Mouse (Mus musculus) liver, adult 2 months (tissue): ENCODE results near the gene Xk.

ENCODE experiments used
- CTCF ChIP-seq: fragments of 200-500 bp; IDR thresholded peaks from 2 replicates; pipeline ENCODE4 v1.5.1; 2011; ENCODE audit warnings: low read depth, low read length, control low read depth
- POLR2A ChIP-seq: fragments of 200-500 bp; IDR thresholded peaks from 2 replicates; pipeline ENCODE4 v1.6.1; 2011; ENCODE audit warnings: low read length, control low read depth; ENCODE audit not compliant: insufficient read depth; ENCODE audit errors: extremely low read depth

DNA sequence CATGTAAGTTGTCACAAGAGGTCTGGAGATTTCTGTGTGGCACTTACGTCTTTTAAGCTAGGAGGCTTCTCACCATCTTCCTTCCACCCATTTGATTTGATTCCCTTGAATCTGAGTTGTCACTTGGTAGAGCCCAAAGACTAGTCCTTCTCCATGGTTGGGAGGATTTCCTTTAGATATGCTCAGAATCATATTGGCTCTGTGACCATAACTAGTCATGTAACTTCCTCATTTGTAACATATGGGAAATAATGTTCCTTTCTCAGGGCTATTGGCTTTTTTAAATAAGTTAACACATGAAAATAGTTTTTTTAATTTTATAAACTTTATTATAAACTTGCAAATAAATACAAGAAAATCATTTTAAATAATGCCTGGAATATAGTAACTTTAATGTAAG, 13.3 kb upstream of the Xk start:
- TF ChIP-seq CTCF (no peak), POLR2A (no peak)
